Mouse (Mus musculus) forebrain, embryonic 11.5 days (tissue): ENCODE data around the gene Slc29a1. TPM values are rescaled to one million over a fixed set of nuclear protein-coding genes. Genes with fewer than 3 reads are reported as not detected.

ENCODE experiments used
- ATAC-seq: fragments of 200-750 bp; cut with Nextera tagmentation; replicated peaks from 2 replicates; pipeline ENCODE4 v1.8.0; 2017; ENCODE audit warnings: moderate TSS enrichment; ENCODE audit not compliant: low FRiP score
- DNase-seq: peaks from one replicate; pipeline ENCODE4 v3.0.0-alpha.2; 2017; ENCODE audit warnings: low spot score
- H3K27ac ChIP-seq: fragments of 300-500 bp; sonication (generic); 2 replicates; pipeline ENCODE4 v1.5.1; 2014; ENCODE audit warnings: low read depth, low read length
- H3K27me3 ChIP-seq: fragments of 300-500 bp; sonication (generic); 2 replicates; pipeline ENCODE4 v1.6.1; 2014; ENCODE audit warnings: mild to moderate bottlenecking, low read length, mixed read lengths; ENCODE audit not compliant: control insufficient read depth, insufficient read depth
- H3K36me3 ChIP-seq: fragments of 300-500 bp; sonication (generic); 2 replicates; pipeline ENCODE4 v1.6.1; 2014; ENCODE audit warnings: mild to moderate bottlenecking, low read length, moderate library complexity, mixed read lengths; ENCODE audit not compliant: control insufficient read depth, insufficient read depth
- H3K4me1 ChIP-seq: fragments of 300-500 bp; sonication (generic); replicated peaks from 2 replicates; pipeline ENCODE4 v1.6.1; 2014; ENCODE audit warnings: low read length, mixed read lengths; ENCODE audit not compliant: control insufficient read depth, insufficient read depth
- H3K4me2 ChIP-seq: fragments of 300-500 bp; sonication (generic); 2 replicates; pipeline ENCODE4 v1.6.1; 2014; ENCODE audit warnings: low read depth, mild to moderate bottlenecking, low read length, moderate library complexity, mixed read lengths; ENCODE audit not compliant: severe bottlenecking
- H3K4me3 ChIP-seq: fragments of 300-500 bp; sonication (generic); 2 replicates; pipeline ENCODE4 v1.5.1; 2014; ENCODE audit warnings: low read depth, low read length
- H3K9ac ChIP-seq: fragments of 300-500 bp; sonication (generic); 2 replicates; pipeline ENCODE4 v1.6.1; 2014; ENCODE audit warnings: low read length
- H3K9me3 ChIP-seq: fragments of 300-500 bp; sonication (generic); 2 replicates; pipeline ENCODE4 v1.6.1; 2016; ENCODE audit warnings: low read length, mixed read lengths; ENCODE audit not compliant: control insufficient read depth
- WGBS: fragments of 180-500 bp; shearing (Covaris S2); extraction: QIAGEN DNeasy Blood & Tissue Kit; methylation state at CpG from one replicate; pipeline ENCODE4 v1.1.7; 2014; 5-methylcytosine and 5-hydroxymethylcytosine counted together
- polyA plus RNA-seq: library from polyadenylated mRNA; unstranded; fragments of >200 nt; fragmentation: Nextera tagmentation; extraction: Ambion mirVana; gene quantifications from 2 replicates; pipeline ENCODE4 v1.2.1, GENCODE M21; 2014

Slc29a1 gene
- polyA plus RNA-seq, 1 experiment from 2014 or later, result 56.7 TPM

- WGBS, result 0% methylated on average over 15 of the region's 18 CpGs
- Histone ChIP-seq H3K4me1 (peaks cover 4% of the 10 kb centered on the region; the same call in 1 of the 2 replicates), H3K9me3 (no peaks in the 10 kb centered on the region), H3K27ac (peak overlapping the region; percentile 95), H3K9ac (peak overlapping the region; percentile 99), H3K27me3 (no peaks in the 10 kb centered on the region), H3K36me3 (peaks cover 25% of the 10 kb centered on the region), H3K4me3 (peak overlapping the region; percentile 100), H3K4me2 (peak overlapping the region; percentile 67)
- ATAC-seq (peak; percentile 63), DNase-seq (peak; percentile 97)
Observed at GRCm38 (mm10) chr17:45573780-45574123, 25.7 kb downstream of the Slc29a1 start.

GRCm38 (mm10) chr17:45573087-45573779 is 26.2 kb downstream of the Slc29a1 start, which contains the start of gene Hsp90ab1:
Gene Hsp90ab1 (minus strand): TSS chr17:45573271.
- Histone ChIP-seq H3K27me3 (no peaks in the 10 kb centered on the region), H3K9ac (peak within 1 kb of the TSS; percentile 99), H3K36me3 (peaks cover 30% of the 10 kb centered on the region), H3K4me2 (peak within 1 kb of the TSS; percentile 67), H3K27ac (peak within 1 kb of the TSS; percentile 95), H3K4me1 (peaks cover 4% of the 10 kb centered on the region; the same call in 1 of the 2 replicates), H3K9me3 (no peaks in the 10 kb centered on the region), H3K4me3 (peak within 1 kb of the TSS; percentile 100)
- DNase-seq (peak; percentile 100), ATAC-seq (peak; percentile 87)
- under 1% methylated on average over 41 of the region's 41 CpGs for WGBS

- H3K27me3 ChIP-seq, result no peaks in the 10 kb centered on the region
- peak; percentile 67 for ATAC-seq
- H3K4me2 ChIP-seq, result peak overlapping the region; percentile 67
- DNase-seq, result peak; percentile 92
- no peaks in the 10 kb centered on the region for H3K9me3 ChIP-seq
- peaks cover 4% of the 10 kb centered on the region; the same call in 1 of the 2 replicates for H3K4me1 ChIP-seq
- under 1% methylated on average over 57 of the region's 57 CpGs for WGBS
- H3K36me3 ChIP-seq, result peaks cover 37% of the 10 kb centered on the region
- H3K4me3 ChIP-seq, result peak overlapping the region; percentile 100
- H3K27ac ChIP-seq, result peak overlapping the region; percentile 95
- H3K9ac ChIP-seq, result peak overlapping the region; percentile 99
Observed at GRCm38 (mm10) chr17:45572103-45573086, 27.0 kb downstream of the Slc29a1 start.

- no peaks in the 10 kb centered on the region for H3K9me3 ChIP-seq
- no peak overlapping the region for H3K4me3 ChIP-seq
- H3K27ac ChIP-seq, result no peak overlapping the region
- H3K27me3 ChIP-seq, result no peaks in the 10 kb centered on the region
- 91% methylated on average over 4 of the region's 4 CpGs for WGBS
- ATAC-seq, result no peak
- H3K4me2 ChIP-seq, result no peak overlapping the region
- no peak overlapping the region for H3K9ac ChIP-seq
- DNase-seq, result no peak
- H3K36me3 ChIP-seq, result peaks cover 44% of the 10 kb centered on the region
- peaks cover 5% of the 10 kb centered on the region; the same call in 1 of the 2 replicates for H3K4me1 ChIP-seq
Observed at GRCm38 (mm10) chr17:45569999-45570398, 29.4 kb downstream of the Slc29a1 start.

- Histone ChIP-seq H3K4me2 (no peak overlapping the region), H3K4me3 (no peak overlapping the region), H3K36me3 (peaks cover 44% of the 10 kb centered on the region), H3K9ac (no peak overlapping the region), H3K4me1 (peaks cover 10% of the 10 kb centered on the region; the same call in 1 of the 2 replicates), H3K9me3 (no peaks in the 10 kb centered on the region), H3K27me3 (no peaks in the 10 kb centered on the region), H3K27ac (no peak overlapping the region)
- DNase-seq (no peak), ATAC-seq (no peak)
- WGBS, result 88% methylated on average over 12 of the region's 12 CpGs
Observed at GRCm38 (mm10) chr17:45568990-45569389, 30.4 kb downstream of the Slc29a1 start.

- ATAC-seq (no peak), DNase-seq (no peak)
- no peak overlapping the region for H3K4me2 ChIP-seq
- peaks cover 44% of the 10 kb centered on the region for H3K36me3 ChIP-seq
- H3K9ac ChIP-seq, result no peak overlapping the region
- no peak overlapping the region for H3K4me3 ChIP-seq
- no peak overlapping the region for H3K27ac ChIP-seq
- 41% methylated on average over 4 of the region's 4 CpGs for WGBS
- no peaks in the 10 kb centered on the region for H3K9me3 ChIP-seq
- peaks cover 10% of the 10 kb centered on the region; the same call in 1 of the 2 replicates for H3K4me1 ChIP-seq
- no peaks in the 10 kb centered on the region for H3K27me3 ChIP-seq
Observed at GRCm38 (mm10) chr17:45567162-45567601, 32.2 kb downstream of the Slc29a1 start.

- H3K27ac ChIP-seq, result no peak overlapping the region
- no peaks in the 10 kb centered on the region for H3K9me3 ChIP-seq
- no peaks in the 10 kb centered on the region for H3K27me3 ChIP-seq
- H3K4me2 ChIP-seq, result no peak overlapping the region
- DNase-seq (no peak), ATAC-seq (no peak)
- 74% methylated on average over 18 of the region's 18 CpGs for WGBS
- no peak overlapping the region for H3K4me3 ChIP-seq
- peaks cover 44% of the 10 kb centered on the region for H3K36me3 ChIP-seq
- no peak overlapping the region for H3K9ac ChIP-seq
- H3K4me1 ChIP-seq, result peaks cover 10% of the 10 kb centered on the region; the same call in 1 of the 2 replicates
Observed at GRCm38 (mm10) chr17:45566360-45567161, 32.8 kb downstream of the Slc29a1 start.

- Histone ChIP-seq H3K9ac (no peak overlapping the region), H3K4me1 (peaks cover 10% of the 10 kb centered on the region; the same call in 1 of the 2 replicates), H3K27me3 (no peaks in the 10 kb centered on the region), H3K9me3 (no peaks in the 10 kb centered on the region), H3K4me2 (no peak overlapping the region), H3K36me3 (peaks cover 39% of the 10 kb centered on the region), H3K4me3 (no peak overlapping the region), H3K27ac (no peak overlapping the region)
- DNase-seq (no peak), ATAC-seq (no peak)
- WGBS, result 96% methylated on average over 1 of the region's 1 CpGs
Observed at GRCm38 (mm10) chr17:45566031-45566359, 33.4 kb downstream of the Slc29a1 start.
